Mouse (Mus musculus) stomach, postnatal 0 days (tissue): Measurements from ENCODE around the gene Rbms3.

Source experiments
- CTCF ChIP-seq: IDR thresholded peaks from 2 replicates; pipeline ENCODE4 v1.5.1; 2016; ENCODE audit warnings: antibody characterized with exemption, low read depth, mild to moderate bottlenecking, moderate library complexity
- EP300 ChIP-seq: optimal IDR thresholded peaks from 2 replicates; pipeline ENCODE3; 2016; ENCODE audit warnings: antibody characterized with exemption

DNA sequence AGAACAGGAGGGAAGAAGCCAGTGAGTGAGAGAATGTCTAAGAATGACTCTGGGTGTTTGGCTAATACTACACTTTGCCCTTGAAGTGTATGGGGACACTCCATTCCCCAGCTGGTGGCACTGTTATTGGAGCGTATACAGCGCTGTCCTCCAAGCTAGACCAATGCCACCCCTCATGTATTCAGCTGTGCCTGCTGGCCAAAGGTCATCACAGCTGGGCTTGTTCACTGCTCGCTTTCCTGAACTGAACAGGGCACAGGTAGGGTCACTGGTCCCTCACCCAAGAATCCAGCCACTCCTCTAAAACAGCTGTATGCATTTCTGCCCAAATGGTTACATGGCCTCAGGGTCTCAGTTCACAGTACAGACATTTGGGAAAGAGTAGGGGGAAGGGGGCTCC is 253.9 kb downstream of the Rbms3 start:
- TF ChIP-seq CTCF (no peak), EP300 (no peak)
